Mouse (Mus musculus): ENCODE data around the gene Hmces. TPM values are rescaled to one million over a fixed set of nuclear protein-coding genes. Genes with fewer than 3 reads are reported as not detected.

Gene Hmces
- polyA plus RNA-seq, 1 experiment from 2014 or later: 54.6 TPM

DNA sequence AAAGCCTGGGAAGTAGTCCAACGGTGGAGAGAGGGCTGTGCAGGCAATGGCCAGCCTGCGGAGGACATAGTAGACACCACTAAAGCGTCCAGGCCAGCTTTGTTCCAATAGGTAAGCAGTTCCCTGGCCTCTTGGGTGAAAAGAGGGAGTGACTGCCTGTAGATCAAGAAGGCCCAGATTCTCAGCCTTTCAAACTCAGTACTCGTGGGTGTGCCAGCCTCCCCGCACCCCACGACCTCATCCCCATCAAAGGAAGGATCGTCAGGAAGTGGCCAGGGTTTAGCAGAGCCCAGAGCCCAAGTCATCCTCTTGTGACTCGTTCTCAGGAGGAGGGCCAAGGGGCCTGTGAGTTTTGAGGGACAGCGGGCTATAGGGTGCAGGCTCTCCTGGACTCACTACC is 68.8 kb downstream of the Hmces start:
- Histone ChIP-seq H3K9me3 (replicated peaks) (no peaks in the 10 kb centered on the region), H3K27me3 (no peaks in the 10 kb centered on the region), H3K36me3 (ENCODE audit: poor library complexity, severe bottlenecking) (peaks cover 42% of the 10 kb centered on the region), H3K27ac (0 out of 2 replicates have a peak overlapping the region, but pooled peaks have one; percentile 97), H3K4me1 (peaks cover 21% of the 10 kb centered on the region), H3K4me3 (peak overlapping the region; percentile 79), H3K4me2 (peak overlapping the region; percentile 82), H3K9ac (peak overlapping the region; percentile 95)
- WGBS: 79% methylated on average over 9 of the region's 9 CpGs
- no peak for ATAC-seq

Small RNAs within 50 kb of the gene (microRNA-seq; reads per million reads assigned to microRNA genes)
- 2.7 reads per million, percentile 1 among the genes with 10 or more reads in this experiment for gene Gm47286

Other genes with a start within 250 kb of the Hmces start
- gene Aplf, start 241.7 kb upstream of the Hmces start, polyA plus RNA-seq (2015; fragmentation: Nextera tagmentation; extraction: Ambion mirVana): 12.7 and 12.9 TPM in 2 replicates
- 0.96 and 1.1 TPM in 2 replicates for gene Efcc1, start 183.1 kb upstream of the Hmces start, polyA plus RNA-seq (2015; fragmentation: Nextera tagmentation; extraction: Ambion mirVana)
- gene Gp9, start 135.9 kb upstream of the Hmces start, polyA plus RNA-seq (2015; fragmentation: Nextera tagmentation; extraction: Ambion mirVana): 0.77 and 0.89 TPM in 2 replicates
- gene Rab43, start 101.8 kb upstream of the Hmces start, polyA plus RNA-seq (2015; fragmentation: Nextera tagmentation; extraction: Ambion mirVana): 7.4 and 7.9 TPM in 2 replicates
- 1.4 and 2.3 TPM in 2 replicates for gene Gm45140, start 78.1 kb upstream of the Hmces start, polyA plus RNA-seq (2015; fragmentation: Nextera tagmentation; extraction: Ambion mirVana)
- gene Isy1, start 75.1 kb upstream of the Hmces start, polyA plus RNA-seq (2015; fragmentation: Nextera tagmentation; extraction: Ambion mirVana): 46.5 and 49.8 TPM in 2 replicates
- 949 and 1,006 TPM in 2 replicates for gene Cnbp, start 62.8 kb upstream of the Hmces start, polyA plus RNA-seq (2015; fragmentation: Nextera tagmentation; extraction: Ambion mirVana)
- 133 and 151 TPM in 2 replicates for gene Copg1, start 26.1 kb upstream of the Hmces start, polyA plus RNA-seq (2015; fragmentation: Nextera tagmentation; extraction: Ambion mirVana)
- 29.4 and 34.9 TPM in 2 replicates for gene H1fx, start 67.7 kb downstream of the Hmces start, polyA plus RNA-seq (2015; fragmentation: Nextera tagmentation; extraction: Ambion mirVana)
- 233 and 248 TPM in 2 replicates for gene Rab7, start 131.3 kb downstream of the Hmces start, polyA plus RNA-seq (2015; fragmentation: Nextera tagmentation; extraction: Ambion mirVana)
- 212 and 246 TPM in 2 replicates for gene Rpn1, start 170.5 kb downstream of the Hmces start, polyA plus RNA-seq (2015; fragmentation: Nextera tagmentation; extraction: Ambion mirVana)